Mouse (Mus musculus) cerebellum, postnatal 14 days (tissue): ENCODE data around the gene Ndufv3.

ENCODE experiments used
- DNase-seq, 2 experiments: peaks; one replicate each; pipeline ENCODE4 v3.0.0; 2021; ENCODE audit warnings: mixed read lengths in 2 of 2

The Ndufv3 gene

GRCm38 (mm10) chr17:31519946-31520838, at the start of gene Ndufv3, which contains the start of gene Wdr4:
TSS of gene Ndufv3 (plus strand) at chr17:31520115.
TSS of gene Wdr4 (minus strand) at chr17:31519980.
- peak; percentile 99 for DNase-seq

DNA sequence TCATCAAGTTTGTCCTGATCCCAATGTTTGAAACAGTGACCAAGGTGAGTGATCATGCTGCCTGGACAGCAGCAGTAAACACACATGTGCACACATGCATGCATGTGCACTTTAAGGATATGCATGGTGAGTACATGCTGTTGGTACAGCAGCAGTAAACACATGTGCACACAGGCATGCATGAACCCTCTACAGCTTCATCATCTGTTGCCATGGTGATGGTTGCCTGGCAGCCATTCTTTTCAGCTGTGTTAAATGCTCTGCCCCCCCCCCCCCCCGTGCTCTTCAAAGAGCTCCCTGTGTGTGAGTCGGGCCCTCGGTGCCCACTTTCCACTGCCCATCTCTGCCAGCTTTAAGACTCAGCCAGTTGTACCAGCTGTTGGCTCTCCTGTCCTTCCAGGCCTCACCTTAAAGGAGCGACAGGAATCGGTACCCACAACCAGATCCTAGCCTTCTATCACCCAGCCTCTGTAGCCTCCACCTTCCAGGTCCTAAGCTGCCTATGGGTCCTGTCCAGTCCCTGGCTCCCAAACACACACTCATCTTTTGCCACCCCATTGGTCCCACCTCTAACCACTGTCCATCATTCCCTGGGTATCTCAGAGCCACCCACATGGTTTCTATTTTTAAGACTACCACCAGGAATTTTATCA, 49.0 kb upstream of the Ndufv3 start:
- no peak for DNase-seq

DNA sequence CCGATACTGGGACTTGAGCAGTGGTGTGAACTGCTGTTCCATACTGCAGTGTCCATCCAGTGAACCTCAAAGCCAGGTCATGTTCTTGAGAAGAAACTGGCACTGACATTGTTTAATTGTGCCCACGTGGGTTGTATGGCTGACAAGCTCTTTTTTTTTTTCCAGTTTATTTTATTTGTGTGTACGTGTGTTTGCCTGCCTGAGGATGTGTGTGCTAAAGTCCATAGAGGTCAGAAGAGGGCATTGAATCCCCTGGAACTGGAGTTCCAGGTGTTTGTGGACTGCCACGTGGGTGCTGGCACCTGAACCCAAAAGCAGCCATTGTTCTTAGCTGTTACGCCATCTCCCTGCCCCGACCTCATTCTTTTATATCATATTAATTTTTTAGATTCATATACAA, 45.5 kb upstream of the Ndufv3 start:
- no peak for DNase-seq

DNA sequence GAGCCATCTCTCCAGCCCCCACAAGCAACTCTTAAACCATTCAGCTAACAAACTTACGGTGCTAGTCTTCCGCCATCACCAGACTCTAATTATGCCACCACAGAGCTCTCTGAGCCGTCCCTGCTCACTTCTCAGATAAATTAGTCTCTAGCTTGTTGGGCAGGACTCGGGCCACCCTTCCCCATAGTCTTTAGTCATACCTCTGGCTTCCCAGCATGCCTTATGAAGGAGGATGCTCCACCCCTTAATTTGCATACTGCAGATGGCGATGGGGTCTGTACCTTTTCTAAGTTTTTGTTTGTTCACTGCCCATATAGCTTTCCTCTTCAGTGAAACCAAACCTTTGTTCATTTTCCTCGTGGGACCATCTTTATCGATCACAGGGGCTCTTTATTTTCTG, 41.3 kb upstream of the Ndufv3 start:
- DNase-seq, result no peak

GRCm38 (mm10) chr17:31479108-31479844, 40.6 kb upstream of the Ndufv3 start:
- DNase-seq, result no peak

- DNase-seq, result no peak
Measured at GRCm38 (mm10) chr17:31486616-31487198, 33.2 kb upstream of the Ndufv3 start.

- no peak for DNase-seq
Measured at GRCm38 (mm10) chr17:31487433-31488060, 32.4 kb upstream of the Ndufv3 start.

- no peak for DNase-seq
Measured at GRCm38 (mm10) chr17:31491355-31491754, 28.6 kb upstream of the Ndufv3 start.

GRCm38 (mm10) chr17:31492416-31492815, 27.5 kb upstream of the Ndufv3 start:
- DNase-seq, result peak; percentile 90 to 91

- DNase-seq, result no peak
Measured at GRCm38 (mm10) chr17:31494989-31495388, 24.9 kb upstream of the Ndufv3 start.

- DNase-seq, result peak; percentile 42 to 57
Measured at GRCm38 (mm10) chr17:31497726-31498125, 22.2 kb upstream of the Ndufv3 start.

- peak; percentile 39 to 54 for DNase-seq
Measured at GRCm38 (mm10) chr17:31499725-31500124, 20.2 kb upstream of the Ndufv3 start.

DNA sequence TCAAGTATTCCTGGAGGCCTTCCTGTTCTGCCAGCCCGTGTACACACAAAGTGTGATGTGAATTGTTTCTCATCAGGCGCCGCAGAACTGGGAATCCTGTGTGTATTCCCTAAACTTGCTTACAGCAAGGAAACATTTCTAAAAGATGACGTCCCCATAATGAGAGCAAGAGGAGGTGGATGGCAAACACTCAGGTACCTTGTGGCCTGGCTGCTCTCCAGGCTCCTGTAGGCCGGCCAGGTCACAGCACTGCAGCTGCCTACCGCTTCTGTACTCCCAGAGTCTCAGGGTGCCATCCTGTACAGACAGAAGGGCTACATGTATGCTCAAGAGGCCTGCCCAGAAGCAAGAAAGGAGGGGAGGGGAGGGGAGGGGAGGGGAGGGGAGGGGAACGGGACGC, 19.5 kb upstream of the Ndufv3 start:
- DNase-seq, result peak; percentile 37 to 43

DNA sequence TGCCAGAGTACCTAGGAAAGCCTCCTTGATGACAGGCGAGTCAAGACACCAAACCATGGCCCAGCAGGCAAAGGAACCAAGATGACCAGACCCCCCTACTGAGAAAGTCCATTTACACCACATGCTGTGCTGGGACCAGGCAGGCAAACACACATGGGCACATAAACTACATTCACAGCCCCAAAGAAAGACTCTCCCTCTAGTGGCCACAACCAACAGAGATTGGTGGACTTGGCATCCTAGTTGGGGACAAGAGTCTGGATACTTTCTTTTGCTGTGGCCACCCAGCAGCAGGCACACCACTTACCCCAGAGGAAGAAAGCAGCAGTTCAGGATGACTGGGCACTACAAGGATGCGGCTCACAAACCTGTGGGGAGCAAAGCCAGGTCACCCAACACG, 19.0 kb upstream of the Ndufv3 start:
- no peak for DNase-seq

- no peak for DNase-seq
Measured at GRCm38 (mm10) chr17:31502261-31502927, 17.5 kb upstream of the Ndufv3 start.

- no peak for DNase-seq
Measured at GRCm38 (mm10) chr17:31503337-31503736, 16.6 kb upstream of the Ndufv3 start.

DNA sequence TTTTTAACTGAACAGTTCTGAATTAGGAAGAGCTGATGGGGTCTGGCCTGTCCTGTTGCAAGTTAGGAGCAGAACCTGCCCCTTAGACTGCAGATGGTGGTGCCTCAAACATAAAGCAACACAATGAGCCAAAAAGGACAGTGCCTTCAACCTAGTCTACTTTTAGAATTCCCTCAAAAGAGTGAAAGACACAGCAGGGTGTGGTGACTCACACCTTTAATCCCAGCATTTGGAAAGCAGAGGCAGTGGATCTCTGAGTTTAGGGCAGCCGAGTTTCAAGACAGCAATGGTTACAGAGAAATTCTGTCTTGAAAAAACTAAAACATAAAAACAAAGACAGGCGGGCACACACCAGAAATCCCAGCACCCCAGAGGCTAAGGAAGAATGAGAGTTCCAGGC, 16.0 kb upstream of the Ndufv3 start:
- no peak for DNase-seq

DNA sequence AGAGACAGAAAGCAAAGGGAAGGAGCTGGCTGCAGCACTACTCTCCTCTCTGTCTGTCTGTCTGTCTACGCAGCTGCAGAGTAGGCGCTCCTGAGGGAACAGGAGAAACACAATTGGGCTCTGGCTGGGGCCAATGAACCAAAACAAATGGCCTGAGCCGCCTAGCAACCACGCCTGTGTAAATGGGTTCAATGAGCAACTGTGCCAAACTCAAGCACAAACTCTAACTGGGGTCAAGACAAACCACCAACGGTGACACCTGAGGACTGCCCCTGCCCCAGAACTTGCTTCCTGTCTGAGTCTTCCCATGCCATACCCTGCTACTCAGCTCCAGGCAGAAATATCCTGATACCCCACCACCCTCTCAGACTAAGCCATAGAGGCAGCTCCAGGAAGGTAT, 14.9 kb upstream of the Ndufv3 start:
- DNase-seq, result no peak

- no peak for DNase-seq
Measured at GRCm38 (mm10) chr17:31506282-31506681, 13.6 kb upstream of the Ndufv3 start.

DNA sequence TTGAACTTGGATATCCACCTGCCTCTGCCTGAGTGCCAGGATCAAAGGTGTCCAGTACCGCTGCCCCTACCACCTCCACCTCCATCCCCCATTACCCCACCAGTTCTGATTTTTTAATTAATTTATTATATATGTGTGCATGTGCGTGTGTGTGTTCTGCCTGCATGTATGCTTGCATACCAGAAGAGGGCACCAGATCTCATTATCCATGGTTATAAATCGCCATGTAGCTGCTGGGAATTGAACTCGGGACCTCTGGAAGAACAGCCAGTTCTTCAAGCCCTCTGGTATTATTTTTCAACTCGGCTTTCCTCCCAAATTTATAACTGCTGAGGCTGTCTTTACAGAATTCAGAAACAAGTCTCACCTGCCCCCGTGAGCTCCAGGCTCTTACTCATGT, 9.0 kb upstream of the Ndufv3 start:
- no peak for DNase-seq

GRCm38 (mm10) chr17:31511792-31512495, 8.0 kb upstream of the Ndufv3 start:
- peak; percentile 90 to 93 for DNase-seq
